Mouse (Mus musculus): ENCODE data around the gene Tram2. TPM values are rescaled to one million over a fixed set of nuclear protein-coding genes. Genes with fewer than 3 reads are reported as not detected.
A peak's percentile ranks its signal among the peaks of the same experiment; 100 is the strongest.

Gene Tram2
- polyA plus RNA-seq, 2 experiments, result 1.2 to 1.8 TPM

DNA sequence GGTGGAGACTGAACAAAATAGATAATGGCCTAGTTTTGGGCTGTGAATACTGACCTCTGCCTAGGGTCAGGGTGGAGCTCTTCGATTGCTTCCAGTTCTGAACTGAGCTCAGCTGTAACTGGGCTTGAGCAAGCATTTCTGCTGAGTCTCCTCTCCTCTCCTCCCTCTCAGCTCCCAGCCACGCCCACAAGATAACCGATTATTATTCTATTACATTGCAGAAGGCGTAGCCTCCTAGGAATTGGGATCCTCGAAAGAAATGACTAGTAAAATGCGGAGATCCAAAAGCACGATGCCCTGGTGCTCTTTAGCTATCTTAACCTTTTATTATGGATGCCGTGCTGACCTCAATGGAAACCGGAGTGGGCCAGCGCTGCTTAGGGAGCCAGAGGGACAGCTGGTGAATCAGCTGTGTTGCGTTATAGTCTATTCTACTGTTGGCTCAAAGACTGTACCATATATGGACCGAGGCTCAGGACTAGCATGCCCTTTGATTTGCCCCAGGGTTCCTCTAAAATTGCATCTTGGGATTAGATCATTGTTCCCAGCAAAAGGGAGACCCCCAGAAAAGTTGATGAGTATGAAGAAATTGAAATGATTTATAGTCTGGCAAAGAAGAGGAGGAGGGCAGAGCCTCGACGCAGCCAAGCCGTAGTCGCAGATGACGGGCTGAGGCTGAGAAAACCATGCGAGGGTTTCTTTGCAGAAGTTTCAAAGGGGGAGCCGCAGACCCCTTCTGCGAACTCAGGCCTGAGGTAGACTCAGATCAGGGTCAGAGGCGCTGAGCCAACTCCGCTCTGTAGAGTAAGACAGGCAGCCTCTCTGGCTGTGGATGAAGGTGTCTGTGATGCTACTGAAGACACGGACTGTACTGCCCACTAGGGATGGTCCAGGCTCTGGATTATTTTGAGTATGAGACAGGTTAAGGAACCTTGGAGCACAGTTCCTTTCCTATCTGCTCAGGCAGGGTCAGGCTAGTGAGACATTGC, 18.3 kb upstream of the Tram2 start:
- ATAC-seq (ENCODE audit: insufficient read depth), result no peak
- H3K4me2 ChIP-seq (ENCODE audit: low read depth), result no peak overlapping the region
- no peak overlapping the region for H3K9ac ChIP-seq (replicated peaks)
- no peak overlapping the region for H3K4me3 ChIP-seq (ENCODE audit: insufficient read depth in 1 of 2, low read depth in 2 of 2, low read length in 2 of 2)
- H3K4me1 ChIP-seq (replicated peaks; ENCODE audit: control insufficient read depth in 2 of 2, insufficient read depth in 2 of 2, low read length in 1 of 2), result peaks cover 0 to 13% of the 10 kb centered on the region in 2 experiments; a peak in 2 of 4 replicates
- H3K9me3 ChIP-seq (ENCODE audit: control insufficient read depth, low read length), result no peaks in the 10 kb centered on the region
- H3K27ac ChIP-seq, result no peak overlapping the region
- 69% methylated on average over 23 of the region's 23 CpGs for WGBS (ENCODE audit: insufficient replicate concordance)
- no peak for TF ChIP-seq EP300 (IDR thresholded peaks at IDR 0.05; ENCODE audit: low read depth)
- no peak for TF ChIP-seq CTCF (IDR thresholded peaks at IDR 0.05; ENCODE audit: low read depth)
- no peaks in the 10 kb centered on the region for H3K36me3 ChIP-seq (replicated peaks; ENCODE audit: control insufficient read depth, insufficient read depth, low read depth)
- DNase-seq (ENCODE audit: low read depth in 3 of 3, low spot score in 3 of 3), result no peak
- H3K27me3 ChIP-seq (ENCODE audit: control insufficient read depth, insufficient read depth, low read length), result no peaks in the 10 kb centered on the region

GRCm38 (mm10) chr1:21094644-21095215, 15.7 kb upstream of the Tram2 start:
- H3K27me3 ChIP-seq (ENCODE audit: control insufficient read depth, insufficient read depth, low read length), result no peaks in the 10 kb centered on the region
- no peak for ATAC-seq (ENCODE audit: insufficient read depth)
- H3K4me3 ChIP-seq (ENCODE audit: insufficient read depth in 1 of 2, low read depth in 2 of 2, low read length in 2 of 2), result no peak overlapping the region
- no peak for DNase-seq (ENCODE audit: low read depth in 3 of 3, low spot score in 3 of 3)
- TF ChIP-seq CTCF (IDR thresholded peaks at IDR 0.05; ENCODE audit: low read depth) (no peak), EP300 (IDR thresholded peaks at IDR 0.05; ENCODE audit: low read depth) (no peak)
- no peak overlapping the region for H3K4me2 ChIP-seq (ENCODE audit: low read depth)
- 10% methylated on average over 4 of the region's 4 CpGs for WGBS (ENCODE audit: insufficient replicate concordance)
- peaks cover 0 to 9% of the 10 kb centered on the region in 2 experiments; a peak in 2 of 4 replicates for H3K4me1 ChIP-seq (replicated peaks; ENCODE audit: control insufficient read depth in 2 of 2, insufficient read depth in 2 of 2, low read length in 1 of 2)
- H3K9ac ChIP-seq (replicated peaks), result no peak overlapping the region
- H3K9me3 ChIP-seq (ENCODE audit: control insufficient read depth, low read length), result no peaks in the 10 kb centered on the region
- H3K36me3 ChIP-seq (replicated peaks; ENCODE audit: control insufficient read depth, insufficient read depth, low read depth), result no peaks in the 10 kb centered on the region
- no peak overlapping the region for H3K27ac ChIP-seq

GRCm38 (mm10) chr1:21089661-21090117, 10.7 kb upstream of the Tram2 start:
- Histone ChIP-seq H3K36me3 (replicated peaks; ENCODE audit: control insufficient read depth, insufficient read depth, low read depth) (no peaks in the 10 kb centered on the region), H3K4me3 (ENCODE audit: insufficient read depth in 1 of 2, low read depth in 2 of 2, low read length in 2 of 2) (no peak overlapping the region), H3K9ac (replicated peaks) (no peak overlapping the region), H3K27ac (no peak overlapping the region), H3K27me3 (ENCODE audit: control insufficient read depth, insufficient read depth, low read length) (no peaks in the 10 kb centered on the region), H3K4me1 (replicated peaks; ENCODE audit: control insufficient read depth in 2 of 2, insufficient read depth in 2 of 2, low read length in 1 of 2) (peaks cover 0 to 9% of the 10 kb centered on the region in 2 experiments; a peak in 2 of 4 replicates), H3K9me3 (ENCODE audit: control insufficient read depth, low read length) (no peaks in the 10 kb centered on the region), H3K4me2 (ENCODE audit: low read depth) (no peak overlapping the region)
- TF ChIP-seq CTCF (IDR thresholded peaks at IDR 0.05; ENCODE audit: low read depth), result no peak
- DNase-seq (ENCODE audit: low read depth in 3 of 3, low spot score in 3 of 3) (no peak), ATAC-seq (ENCODE audit: insufficient read depth) (peak; percentile 21; the same call in 1 of the 2 replicates)
- 24% methylated on average over 6 of the region's 6 CpGs for WGBS (ENCODE audit: insufficient replicate concordance)

- Histone ChIP-seq H3K9ac (replicated peaks) (no peak overlapping the region), H3K36me3 (replicated peaks; ENCODE audit: control insufficient read depth, insufficient read depth, low read depth) (no peaks in the 10 kb centered on the region), H3K4me1 (replicated peaks; ENCODE audit: control insufficient read depth in 2 of 2, insufficient read depth in 2 of 2, low read length in 1 of 2) (peaks cover 0 to 6% of the 10 kb centered on the region in 2 experiments; a peak in 2 of 4 replicates), H3K9me3 (ENCODE audit: control insufficient read depth, low read length) (no peaks in the 10 kb centered on the region), H3K4me2 (ENCODE audit: low read depth) (no peak overlapping the region), H3K27ac (no peak overlapping the region), H3K27me3 (ENCODE audit: control insufficient read depth, insufficient read depth, low read length) (no peaks in the 10 kb centered on the region), H3K4me3 (ENCODE audit: insufficient read depth in 1 of 2, low read depth in 2 of 2, low read length in 2 of 2) (no peak overlapping the region)
- TF ChIP-seq CTCF (IDR thresholded peaks at IDR 0.05; ENCODE audit: low read depth) (no peak), EP300 (IDR thresholded peaks at IDR 0.05; ENCODE audit: low read depth) (no peak)
- no peak for ATAC-seq (ENCODE audit: insufficient read depth)
- WGBS (ENCODE audit: insufficient replicate concordance), result 57% methylated on average over 5 of the region's 5 CpGs
- no peak for DNase-seq (ENCODE audit: low read depth in 3 of 3, low spot score in 3 of 3)
Observed at GRCm38 (mm10) chr1:21086291-21086690, 7.3 kb upstream of the Tram2 start.

- TF ChIP-seq EP300 (IDR thresholded peaks at IDR 0.05; ENCODE audit: low read depth) (no peak), CTCF (IDR thresholded peaks at IDR 0.05; ENCODE audit: low read depth) (no peak)
- H3K9me3 ChIP-seq (ENCODE audit: control insufficient read depth, low read length), result no peaks in the 10 kb centered on the region
- H3K4me2 ChIP-seq (ENCODE audit: low read depth), result no peak overlapping the region
- no peaks in the 10 kb centered on the region for H3K36me3 ChIP-seq (replicated peaks; ENCODE audit: control insufficient read depth, insufficient read depth, low read depth)
- no peak for ATAC-seq (ENCODE audit: insufficient read depth)
- no peak overlapping the region for H3K9ac ChIP-seq (replicated peaks)
- DNase-seq (ENCODE audit: low read depth in 3 of 3, low spot score in 3 of 3), result no peak
- no peak overlapping the region for H3K4me3 ChIP-seq (ENCODE audit: insufficient read depth in 1 of 2, low read depth in 2 of 2, low read length in 2 of 2)
- H3K27ac ChIP-seq, result no peak overlapping the region
- H3K4me1 ChIP-seq (replicated peaks; ENCODE audit: control insufficient read depth in 2 of 2, insufficient read depth in 2 of 2, low read length in 1 of 2), result peaks cover 0 to 8% of the 10 kb centered on the region in 2 experiments; a peak in 2 of 4 replicates
- H3K27me3 ChIP-seq (ENCODE audit: control insufficient read depth, insufficient read depth, low read length), result no peaks in the 10 kb centered on the region
- 46% methylated on average over 2 of the region's 2 CpGs for WGBS (ENCODE audit: insufficient replicate concordance)
Observed at GRCm38 (mm10) chr1:21084661-21085060, 5.6 kb upstream of the Tram2 start.
